Mouse (Mus musculus) liver, embryonic 14.5 days (tissue): ENCODE measurements around the gene Ralgds. TPM values are rescaled to one million over a fixed set of nuclear protein-coding genes. Genes with fewer than 3 reads are reported as not detected.
"Not testable (repeated sequence)": the region's sequence is repeated elsewhere in the genome, so short reads cannot be mapped to it uniquely, and the experiment has no call there.

Experiments used
- ATAC-seq: fragments of 200-750 bp; cut with Nextera tagmentation; 2 replicates; pipeline ENCODE4 v1.8.0; 2017; ENCODE audit warnings: moderate number of reproducible peaks, mild to moderate bottlenecking, moderate library complexity; ENCODE audit not compliant: insufficient read depth
- DNase-seq, 3 experiments: peaks; one replicate each; pipeline ENCODE4 v3.0.0-alpha.2; 2012 to 2013; ENCODE audit warnings: low read depth in 3 of 3, low spot score in 3 of 3
- H3K27ac ChIP-seq: fragments of 300-500 bp; sonication (generic); 2 replicates; pipeline ENCODE4 v1.5.1; 2014; ENCODE audit warnings: moderate library complexity, mild to moderate bottlenecking, control low read depth, inconsistent platforms
- H3K27me3 ChIP-seq: fragments of 300-500 bp; sonication (generic); 2 replicates; pipeline ENCODE4 v1.6.1; 2014; ENCODE audit warnings: mild to moderate bottlenecking, low read length, moderate library complexity; ENCODE audit not compliant: control insufficient read depth, insufficient read depth
- H3K36me3 ChIP-seq: fragments of 300-500 bp; sonication (generic); replicated peaks from 2 replicates; pipeline ENCODE4 v1.6.1; 2014; ENCODE audit warnings: low read depth; ENCODE audit not compliant: control insufficient read depth, insufficient read depth
- H3K4me1 ChIP-seq, 2 experiments: fragments of 200-500 bp in 1 of 2; fragments of 300-500 bp in 1 of 2; sonication (generic) in 1 of 2; replicated peaks; 2 replicates each; pipeline ENCODE4 v1.6.1; 2012 to 2014; ENCODE audit warnings: antibody characterized with exemption in 1 of 2, inconsistent platforms in 1 of 2, low read length in 1 of 2; ENCODE audit not compliant: control insufficient read depth in 2 of 2, insufficient read depth in 2 of 2
- H3K4me2 ChIP-seq: fragments of 300-500 bp; sonication (generic); 2 replicates; pipeline ENCODE4 v1.6.1; 2014; ENCODE audit warnings: low read depth, mild to moderate bottlenecking, control low read depth, moderate library complexity
- H3K4me3 ChIP-seq, 2 experiments: fragments of 200-500 bp in 1 of 2; fragments of 300-500 bp in 1 of 2; sonication (generic) in 1 of 2; 2 replicates each; pipeline ENCODE4 v1.5.1; 2012 to 2014; ENCODE audit warnings: low read depth in 2 of 2, low read length in 2 of 2, mild to moderate bottlenecking in 2 of 2, control low read depth in 1 of 2, inconsistent platforms in 1 of 2, moderate library complexity in 1 of 2; ENCODE audit not compliant: insufficient read depth in 1 of 2
- H3K9ac ChIP-seq: fragments of 300-500 bp; sonication (generic); replicated peaks from 2 replicates; pipeline ENCODE4 v1.6.1; 2014; ENCODE audit warnings: mild to moderate bottlenecking, control low read depth, moderate library complexity
- H3K9me3 ChIP-seq: fragments of 300-500 bp; sonication (generic); 2 replicates; pipeline ENCODE4 v1.6.1; 2016; ENCODE audit warnings: low read length, mixed read lengths; ENCODE audit not compliant: control insufficient read depth
- CTCF ChIP-seq: IDR thresholded peaks from 2 replicates; pipeline ENCODE4 v1.5.1; 2016; ENCODE audit warnings: antibody characterized with exemption, low read depth, control low read depth
- EP300 ChIP-seq: IDR thresholded peaks from 2 replicates; pipeline ENCODE4 v1.6.1; 2016; ENCODE audit warnings: antibody characterized with exemption, low read depth
- WGBS: fragments of 180-500 bp; shearing (Covaris S2); extraction: QIAGEN DNeasy Blood & Tissue Kit; methylation state at CpG from one replicate; pipeline ENCODE4 v1.1.7; 2014; ENCODE audit not compliant: insufficient replicate concordance; 5-methylcytosine and 5-hydroxymethylcytosine counted together
- polyA plus RNA-seq, 2 experiments: library from polyadenylated mRNA; depleted of rRNA in 1 of 2; stranded (reverse) in 1 of 2; unstranded in 1 of 2; fragments of >200 nt; fragmentation: Nextera tagmentation in 1 of 2; extraction: Ambion mirVana in 1 of 2; gene quantifications; 2 replicates each; pipeline versions ENCODE4 v1.2.1 to v1.2.3; 2012 to 2014

Ralgds gene
- polyA plus RNA-seq, 2 experiments = 1.5 to 2.1 TPM

DNA sequence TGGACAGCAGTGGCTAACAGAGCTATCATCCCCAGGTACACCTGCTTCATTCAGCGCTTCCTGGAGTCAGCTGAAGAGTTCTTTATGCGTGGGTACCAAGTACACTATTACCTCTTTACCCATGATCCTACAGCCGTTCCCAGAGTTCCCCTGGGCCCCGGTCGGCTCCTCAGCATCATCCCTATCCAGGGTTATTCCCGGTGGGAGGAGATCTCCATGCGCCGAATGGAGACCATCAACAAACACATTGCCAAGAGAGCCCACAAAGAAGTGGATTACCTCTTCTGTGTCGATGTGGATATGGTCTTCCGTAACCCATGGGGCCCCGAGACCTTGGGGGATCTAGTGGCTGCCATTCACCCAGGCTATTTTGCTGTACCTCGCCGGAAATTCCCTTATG lies 8.2 kb upstream of the Ralgds start:
- no peak overlapping the region for H3K9ac ChIP-seq
- no peak overlapping the region for H3K27ac ChIP-seq
- H3K9me3 ChIP-seq = no peaks in the 10 kb centered on the region
- H3K4me3 ChIP-seq = no peak overlapping the region
- DNase-seq (no peak), ATAC-seq (no peak)
- no peak for TF ChIP-seq CTCF
- no peak for TF ChIP-seq EP300
- H3K27me3 ChIP-seq = no peaks in the 10 kb centered on the region
- H3K4me2 ChIP-seq = no peak overlapping the region
- 76% methylated on average over 13 of the region's 13 CpGs for WGBS
- H3K4me1 ChIP-seq = no peaks in the 10 kb centered on the region
- H3K36me3 ChIP-seq = no peaks in the 10 kb centered on the region

DNA sequence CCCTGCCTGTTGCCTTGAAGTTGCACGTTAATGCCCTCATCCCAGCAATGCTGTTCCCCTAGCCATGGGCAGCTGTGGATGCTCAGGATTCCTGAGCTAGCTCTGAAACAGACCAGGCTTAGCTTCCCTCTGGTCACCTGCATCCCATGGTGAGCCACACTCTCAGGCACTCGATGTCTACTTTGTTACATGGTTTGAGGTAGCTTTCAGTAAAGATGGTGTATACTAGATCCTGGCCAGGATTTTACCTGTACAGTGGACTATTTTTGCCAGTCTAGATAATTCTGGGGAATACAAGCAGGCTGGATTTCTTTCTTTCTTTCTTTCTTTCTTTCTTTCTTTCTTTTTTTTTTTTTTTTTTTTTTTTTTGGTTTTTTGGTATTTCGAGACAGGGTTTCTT lies 7.1 kb upstream of the Ralgds start, which contains the start of gene Gm10134:
Gm10134 (plus strand) TSS at position 301 of the 400 bp plus-strand sequence.
- no peaks in the 10 kb centered on the region; the same call in 1 of the 2 replicates for H3K27me3 ChIP-seq
- H3K4me1 ChIP-seq = no peaks in the 10 kb centered on the region
- H3K9ac ChIP-seq = no peak within 1 kb of the TSS
- H3K27ac ChIP-seq = no peak within 1 kb of the TSS
- no peak for DNase-seq
- no peaks in the 10 kb centered on the region for H3K9me3 ChIP-seq
- WGBS = 55% methylated on average over 3 of the region's 3 CpGs
- H3K4me3 ChIP-seq = no peak within 1 kb of the TSS
- no peak for ATAC-seq
- no peak within 1 kb of the TSS for H3K4me2 ChIP-seq
- TF ChIP-seq CTCF = no peak
- TF ChIP-seq EP300 = no peak
- no peaks in the 10 kb centered on the region for H3K36me3 ChIP-seq

GRCm38 (mm10) chr2:28506291-28506690 lies 6.6 kb upstream of the Ralgds start:
- H3K9ac ChIP-seq = no peak overlapping the region
- no peaks in the 10 kb centered on the region; the same call in 1 of the 2 replicates for H3K27me3 ChIP-seq
- no peak overlapping the region for H3K4me2 ChIP-seq
- no peak overlapping the region for H3K27ac ChIP-seq
- WGBS = 66% methylated on average over 6 of the region's 6 CpGs
- no peak overlapping the region for H3K4me3 ChIP-seq
- TF ChIP-seq CTCF = no peak
- TF ChIP-seq EP300 = no peak
- ATAC-seq = no peak
- H3K36me3 ChIP-seq = no peaks in the 10 kb centered on the region
- H3K9me3 ChIP-seq = no peaks in the 10 kb centered on the region
- DNase-seq = no peak
- no peaks in the 10 kb centered on the region for H3K4me1 ChIP-seq

DNA sequence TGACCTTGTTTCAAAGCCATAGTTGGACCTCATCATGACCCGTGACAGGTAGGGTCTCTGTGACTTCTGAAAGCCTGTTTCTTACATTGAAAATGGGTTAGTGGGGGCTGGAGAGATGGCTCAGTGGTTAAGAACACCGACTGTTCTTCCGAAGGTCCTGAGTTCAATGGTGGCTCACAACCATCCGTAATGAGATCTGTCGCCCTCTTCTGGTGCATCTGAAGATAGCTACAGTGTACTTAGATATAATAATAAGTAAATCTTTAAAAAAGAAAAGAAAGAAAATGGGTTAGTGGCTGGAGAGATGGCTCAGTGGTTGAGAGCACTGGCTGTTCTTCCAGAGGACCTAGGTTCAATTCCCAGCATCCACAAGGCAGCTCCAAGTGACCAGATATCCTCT lies 1.3 kb upstream of the Ralgds start:
- not testable (repeated sequence) for ATAC-seq, H3K9me3 ChIP-seq, H3K36me3 ChIP-seq, H3K4me2 ChIP-seq, H3K9ac ChIP-seq, H3K4me3 ChIP-seq, H3K4me1 ChIP-seq, H3K27ac ChIP-seq, DNase-seq
- H3K27me3 ChIP-seq = peaks cover 22% of the 10 kb centered on the region
- WGBS = 37% methylated on average over 5 of the region's 5 CpGs
- peak; percentile 35 for TF ChIP-seq CTCF

- Histone ChIP-seq H3K27me3 (peaks cover 22% of the 10 kb centered on the region), H3K9ac (no peak overlapping the region), H3K36me3 (no peaks in the 10 kb centered on the region), H3K9me3 (no peaks in the 10 kb centered on the region), H3K4me1 (0 out of 4 replicates have a peak, but pooled peaks cover 0 to 3% of the 10 kb centered on the region in 2 experiments), H3K4me2 (peak overlapping the region; percentile 60), H3K27ac (no peak overlapping the region), H3K4me3 (peak overlapping the region; percentile 38 to 51)
- 6% methylated on average over 47 of the region's 47 CpGs for WGBS
- no peak for TF ChIP-seq EP300
- TF ChIP-seq CTCF = no peak
- DNase-seq (no peak), ATAC-seq (no peak)
These were observed 776 bp downstream of the Ralgds start for GRCm38 (mm10) chr2:28513431-28514370.
